Mouse (Mus musculus) heart, postnatal 0 days (tissue): Measurements from ENCODE around the gene Slc4a7.

ENCODE experiments used
- CTCF ChIP-seq: IDR thresholded peaks from 2 replicates; pipeline ENCODE4 v1.5.1; 2016; ENCODE audit warnings: antibody characterized with exemption, control low read depth, low read depth
- EP300 ChIP-seq: IDR thresholded peaks from 2 replicates; pipeline ENCODE4 v1.6.1; 2016; ENCODE audit warnings: antibody characterized with exemption, low read depth

- no peak for TF ChIP-seq EP300
- TF ChIP-seq CTCF = no peak
Observed at GRCm38 (mm10) chr14:14786979-14787378, 84.9 kb downstream of the Slc4a7 start.
